Mouse (Mus musculus): ENCODE results near the gene Sdk2.

DNA sequence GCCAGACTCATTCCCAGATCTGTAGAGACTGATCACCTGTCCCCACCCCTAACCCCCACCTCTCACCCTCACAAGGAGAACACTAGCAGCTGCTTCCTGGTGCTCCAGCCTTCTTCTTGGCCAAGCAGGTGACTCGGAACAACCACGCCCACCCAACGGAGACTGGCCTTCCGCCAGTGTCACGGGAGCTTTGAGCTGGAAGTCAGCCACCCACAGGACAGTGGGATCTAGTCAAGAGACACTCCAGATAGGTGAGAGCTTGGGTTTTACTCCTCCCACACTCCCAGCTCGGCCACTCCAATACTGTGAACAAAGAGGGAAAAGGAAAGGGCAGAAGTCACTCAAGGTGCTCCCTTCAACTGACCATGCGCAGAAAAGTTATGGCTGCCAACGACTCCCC is 327.6 kb downstream of the Sdk2 start:
- TF ChIP-seq POLR2A (IDR thresholded peaks at IDR 0.05; ENCODE audit: extremely low read depth, insufficient read depth, low read length) (no peak), CTCF (IDR thresholded peaks at IDR 0.05; ENCODE audit: extremely low read depth, insufficient read depth, low read length) (no peak)

Data from cortical plate, adult 2 months (tissue).